Mouse (Mus musculus) testis, adult 2 months (tissue): ENCODE measurements at regions not wholly inside any gene's neighbourhood (a gene's known extent, or its start where the extent isn't known, plus 50 kb on each side); places are given as distances from the start of the nearest gene placed in this dataset.
"Not testable (repeated sequence)": the region's sequence is repeated elsewhere in the genome, so short reads cannot be mapped to it uniquely, and the experiment has no call there.

Experiments used
- CTCF ChIP-seq: fragments of 200-500 bp; IDR thresholded peaks from 2 replicates; pipeline ENCODE4 v1.5.1; 2012; ENCODE audit warnings: low read depth, mild to moderate bottlenecking, inconsistent platforms, low read length, moderate library complexity; ENCODE audit not compliant: control insufficient read depth, insufficient read depth, insufficient replicate concordance
- POLR2A ChIP-seq: fragments of 200-500 bp; IDR thresholded peaks from 2 replicates; pipeline ENCODE4 v1.6.1; 2012; ENCODE audit warnings: low read depth, mild to moderate bottlenecking, inconsistent platforms, low read length, moderate library complexity; ENCODE audit not compliant: control insufficient read depth

DNA sequence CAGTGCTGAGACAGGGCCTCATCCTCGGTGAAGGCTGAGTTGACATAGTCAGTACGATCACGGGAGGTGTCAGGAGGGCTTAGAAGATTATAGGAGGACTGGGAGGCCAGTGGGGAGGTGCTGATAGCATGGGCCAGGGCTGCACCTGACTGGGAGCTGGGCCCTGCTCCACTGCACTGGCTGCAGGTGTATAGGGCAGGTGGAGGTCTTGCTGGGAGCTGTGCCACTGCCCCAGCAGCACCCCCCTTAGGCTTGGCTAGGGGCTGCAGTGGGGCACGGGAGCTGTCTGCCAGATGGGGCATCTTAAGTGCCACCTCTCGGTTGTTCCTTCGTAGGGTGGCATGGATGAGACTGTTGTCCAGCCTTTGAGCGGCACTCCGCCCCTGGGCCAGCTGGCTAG lies 85.2 kb downstream of the Dynlt1b start:
- not testable (repeated sequence) for TF ChIP-seq CTCF, POLR2A
